Mouse (Mus musculus): ENCODE results near the gene Irak2.

The Irak2 gene

DNA sequence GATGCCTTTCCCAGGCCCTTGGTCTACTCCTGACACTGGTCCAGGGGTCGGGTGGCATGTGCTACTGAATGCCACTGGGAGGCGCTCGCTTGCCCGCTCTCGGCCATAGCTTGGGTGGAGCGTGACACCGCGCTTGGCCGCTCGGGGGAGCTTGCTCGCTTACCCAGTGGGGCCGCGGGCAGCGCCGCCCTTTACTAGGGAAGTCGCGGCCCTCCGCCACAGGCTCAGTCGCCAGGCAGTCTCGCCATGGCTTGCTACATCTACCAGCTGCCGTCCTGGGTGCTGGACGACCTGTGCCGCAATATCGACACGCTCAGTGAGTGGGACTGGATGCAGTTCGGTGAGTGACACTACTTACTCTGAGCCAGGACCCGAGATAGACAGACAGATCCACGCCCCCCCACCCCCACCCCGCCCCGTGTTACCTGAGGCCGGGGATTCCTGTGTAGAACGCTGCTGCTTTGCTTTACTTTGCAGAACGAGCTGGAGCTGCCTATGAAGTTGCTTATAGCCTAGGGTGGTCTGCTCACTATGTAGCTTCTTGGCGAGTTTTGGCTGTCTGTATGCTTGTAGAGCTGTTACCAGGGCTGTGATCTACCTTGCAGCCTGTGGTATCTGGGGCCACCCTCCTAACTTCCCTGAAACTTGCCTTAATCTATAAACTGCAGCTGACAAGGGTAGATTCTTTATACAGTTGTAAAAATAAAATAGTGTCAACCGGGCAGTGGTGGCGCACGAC is at the start of gene Irak2:
Gene Irak2, plus strand, starts transcription at position 166 of the 739 bp plus-strand sequence.
- DNase-seq: peak; percentile 98

DNA sequence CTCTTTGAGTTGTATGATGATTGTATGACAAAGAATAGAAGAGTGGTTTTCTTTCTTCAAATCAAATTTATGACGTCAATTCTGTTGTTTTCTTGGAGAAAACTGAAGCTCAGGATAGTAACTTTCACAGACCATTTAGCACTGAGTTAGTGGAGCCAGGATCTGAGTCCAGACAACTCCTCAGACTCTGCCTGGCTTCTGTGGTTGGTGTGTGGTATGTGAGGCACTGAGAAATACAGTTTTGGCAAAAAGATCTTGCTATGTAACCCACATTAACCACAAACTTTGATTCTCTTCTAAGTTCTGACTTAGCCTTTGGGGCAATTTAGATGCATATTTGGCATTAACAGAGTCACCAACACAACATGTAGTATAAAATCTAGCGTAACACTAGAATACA is 45.6 kb upstream of the Irak2 start:
- DNase-seq: no peak

DNA sequence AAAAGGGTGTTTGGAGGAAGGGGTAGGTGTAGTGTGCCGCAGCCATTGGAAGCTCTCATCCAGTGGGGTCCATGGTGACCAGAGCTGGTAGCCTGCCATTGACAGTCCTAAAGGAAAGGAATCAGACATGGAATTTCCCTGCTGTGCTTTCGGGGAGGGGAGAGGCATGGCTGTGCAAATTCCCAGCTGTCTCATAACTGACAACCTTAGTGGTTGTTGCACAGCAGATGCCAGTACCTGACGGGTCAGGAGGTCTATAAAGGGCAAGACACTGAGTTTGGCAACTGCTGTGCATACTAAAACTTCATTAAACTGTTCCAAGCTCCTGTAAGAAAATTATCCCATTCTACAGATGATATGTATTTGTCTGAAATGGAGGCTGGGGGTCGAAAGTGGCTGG is 40.3 kb upstream of the Irak2 start:
- DNase-seq: no peak

DNA sequence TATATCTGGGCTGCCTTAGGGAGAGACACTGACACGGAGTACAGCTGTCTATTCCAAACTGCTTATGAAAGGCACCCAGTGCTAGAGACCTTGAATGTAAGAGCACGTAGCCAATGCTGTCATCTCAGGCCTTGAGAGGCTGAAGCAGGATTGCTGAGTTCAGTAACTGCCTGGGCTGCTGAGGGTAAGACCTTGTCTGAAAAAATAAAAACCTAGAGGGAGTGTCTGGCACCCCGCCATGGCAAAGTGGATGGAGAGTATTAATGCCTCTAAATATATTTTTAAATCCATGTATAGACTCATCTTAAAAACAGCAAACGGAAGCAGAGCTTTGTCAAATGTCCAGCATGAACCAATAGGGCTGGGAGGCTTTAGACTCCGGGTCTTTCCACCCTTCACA is 38.4 kb upstream of the Irak2 start:
- DNase-seq: no peak

- DNase-seq: no peak
These were observed 37.6 kb upstream of the Irak2 start, which contains the start of gene Fancd2os for GRCm38 (mm10) chr6:113600543-113601139. Gene Fancd2os (minus strand): TSS chr6:113600715.

DNA sequence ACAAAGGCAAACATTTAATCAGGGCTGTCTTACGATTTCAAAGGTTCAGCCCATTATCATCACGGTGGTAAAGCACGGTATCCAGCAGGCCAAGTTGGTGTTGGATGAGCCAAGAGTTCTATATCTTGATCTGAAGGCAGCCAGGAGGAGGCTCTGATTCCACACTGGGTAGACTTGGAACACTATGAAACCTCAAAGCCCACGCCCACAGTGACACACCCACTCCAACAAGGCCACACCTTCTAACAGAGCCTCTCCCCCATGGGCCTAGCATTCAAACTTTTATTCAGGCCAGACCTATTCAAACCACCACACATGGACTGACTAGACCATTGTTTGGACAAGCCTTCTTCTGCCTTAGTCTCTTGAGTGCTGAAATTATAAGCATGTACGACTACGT is 35.4 kb upstream of the Irak2 start:
- DNase-seq: no peak

- no peak for DNase-seq
These were observed 34.3 kb upstream of the Irak2 start for GRCm38 (mm10) chr6:113603993-113604392.

GRCm38 (mm10) chr6:113604432-113605223 is 33.6 kb upstream of the Irak2 start, which contains the start of gene Brk1:
Gene Brk1 (plus strand): TSS chr6:113604772.
- DNase-seq: peak; percentile 91

- DNase-seq: no peak
These were observed 33.1 kb upstream of the Irak2 start for GRCm38 (mm10) chr6:113605224-113605545.

DNA sequence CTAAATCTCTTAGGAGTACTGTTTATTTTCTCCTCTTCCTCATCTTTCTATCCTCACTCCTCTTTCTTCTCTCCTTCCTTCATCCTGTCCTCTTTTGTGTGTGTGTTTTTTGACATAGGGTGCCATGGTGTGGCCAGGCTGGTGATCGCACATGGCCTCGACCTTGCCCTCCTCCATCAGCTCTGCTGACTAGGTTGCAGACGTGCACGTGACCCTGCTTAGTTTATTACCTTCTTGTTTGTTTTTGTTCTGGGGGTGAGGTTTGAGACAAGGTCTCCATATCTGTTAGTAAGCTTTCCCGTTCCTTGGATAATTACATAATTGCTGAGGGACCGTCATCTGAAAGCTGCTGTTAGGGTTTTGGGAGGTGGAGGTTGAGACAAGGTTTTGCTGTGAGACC is 29.4 kb upstream of the Irak2 start:
- no peak for DNase-seq

- no peak for DNase-seq
These were observed 29.0 kb upstream of the Irak2 start for GRCm38 (mm10) chr6:113609293-113609692.

- DNase-seq: no peak
These were observed 25.9 kb upstream of the Irak2 start for GRCm38 (mm10) chr6:113612258-113612969.

GRCm38 (mm10) chr6:113614152-113614551 is 24.1 kb upstream of the Irak2 start:
- DNase-seq: no peak

- no peak for DNase-seq
These were observed 23.3 kb upstream of the Irak2 start for GRCm38 (mm10) chr6:113614997-113615396.

GRCm38 (mm10) chr6:113615489-113615888 is 22.8 kb upstream of the Irak2 start:
- no peak for DNase-seq

DNA sequence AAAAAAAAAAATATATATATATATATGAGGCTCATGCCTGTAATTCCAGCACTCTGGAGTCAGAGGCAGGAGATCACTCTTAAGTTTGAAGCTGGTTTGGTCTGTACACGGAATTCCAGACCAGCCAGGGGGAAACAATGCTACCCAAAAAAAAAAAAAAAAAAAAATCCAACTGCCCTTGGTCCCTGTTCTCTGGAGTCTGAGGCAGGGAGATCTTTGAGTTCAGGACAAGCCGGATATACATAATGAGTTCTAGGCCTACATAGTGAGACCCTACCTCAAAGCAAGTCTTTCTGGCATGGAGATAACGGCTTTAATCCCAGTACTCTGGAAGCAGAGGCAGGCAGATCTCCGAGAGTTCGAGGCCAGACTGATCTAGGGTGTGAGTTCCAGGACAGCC is 14.9 kb upstream of the Irak2 start:
- no peak for DNase-seq

- DNase-seq: peak; percentile 92
These were observed 14.1 kb upstream of the Irak2 start, which contains the start of gene Vhl for GRCm38 (mm10) chr6:113623941-113624751. Gene Vhl (plus strand): TSS chr6:113623959.

- DNase-seq: peak; percentile 51
These were observed 13.1 kb upstream of the Irak2 start for GRCm38 (mm10) chr6:113624989-113625770.

DNA sequence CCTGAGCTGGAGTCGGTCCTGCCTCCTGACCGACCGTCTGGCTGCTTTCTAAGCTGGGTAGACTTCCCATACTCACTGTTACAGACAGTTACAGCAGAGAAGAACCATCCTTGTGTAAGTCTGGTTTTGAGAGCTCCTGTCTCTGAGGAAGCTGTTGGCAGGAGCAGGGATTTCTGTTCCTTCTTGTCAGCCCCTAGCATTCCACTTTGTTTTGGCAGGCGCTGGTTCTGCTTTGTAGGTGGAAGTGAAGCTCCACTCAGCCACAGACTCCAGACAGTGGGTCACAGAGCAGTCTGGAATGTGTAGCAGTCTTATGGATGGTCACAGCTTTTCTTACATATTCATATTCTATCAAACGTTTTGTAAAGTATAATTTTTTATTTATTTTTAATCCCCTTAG is 7.9 kb upstream of the Irak2 start:
- DNase-seq: no peak

DNA sequence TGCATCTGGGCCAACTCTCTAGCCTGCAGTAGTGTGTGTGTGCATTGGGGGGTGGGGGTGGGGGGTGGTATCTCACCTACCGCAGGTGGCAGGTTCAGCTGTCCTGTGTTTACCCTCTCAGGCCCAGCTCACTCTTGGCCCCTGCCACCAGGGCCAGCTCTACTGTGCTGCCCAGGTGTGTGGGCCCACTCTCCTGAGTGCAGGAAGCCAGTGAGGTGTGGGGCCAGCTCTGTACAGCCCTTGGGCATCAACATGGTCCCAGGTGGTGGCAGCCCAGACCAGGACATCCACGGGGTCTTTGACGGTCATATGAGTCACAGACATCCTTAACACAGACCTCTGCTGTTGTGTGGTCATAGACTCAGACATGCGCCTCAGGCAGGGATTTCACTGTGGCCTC is 5.4 kb upstream of the Irak2 start:
- DNase-seq: no peak

DNA sequence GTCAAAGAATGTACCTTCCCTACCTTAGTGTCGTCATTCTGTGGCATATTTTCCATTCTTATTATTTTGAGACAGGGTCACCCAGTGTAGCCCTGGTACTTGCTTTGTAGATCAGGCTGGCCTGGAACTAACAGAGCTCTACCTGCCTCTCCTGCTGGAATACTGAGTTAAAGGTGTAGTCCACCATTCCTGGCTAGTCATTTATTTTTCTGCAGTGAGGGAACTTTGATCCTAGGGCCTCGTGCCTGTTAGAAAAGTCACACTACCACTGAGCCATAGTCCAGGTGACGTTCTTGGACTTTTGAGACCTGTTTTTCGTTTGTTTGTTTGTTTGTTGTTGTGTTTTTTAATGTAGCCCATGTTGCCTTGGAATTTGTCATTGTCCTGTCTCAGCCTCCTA is 934 bp downstream of the Irak2 start:
- no peak for DNase-seq
